Mouse (Mus musculus): ENCODE results near the gene Pkd1l1. TPM values are rescaled to one million over a fixed set of nuclear protein-coding genes. Genes with fewer than 3 reads are reported as not detected.

The Pkd1l1 gene
- polyA plus RNA-seq, 1 experiment from 2014 or later = 0.09 TPM

GRCm38 (mm10) chr11:8804178-8804577 lies 168.9 kb downstream of the Pkd1l1 start:
- CTCF ChIA-PET = interaction anchor here (1.1 to 1.4 kb wide), 2 partner anchors 14 to 45 kb away, joined by 4 read pairs; no protein-coding TSS in a partner anchor
- DNase-seq (ENCODE audit: low read depth, low spot score) = no peak
- POLR2A ChIA-PET = no interaction called here
- no peak for TF ChIP-seq CTCF (IDR thresholded peaks at IDR 0.05)
- in situ Hi-C loops (cut with MboI; ENCODE audit: low pct_unique_long_range_greater_than_20kb) = no loop called here
- no peak for ATAC-seq
- H3K27me3 ChIP-seq = no peaks in the 10 kb centered on the region

- ChIA-PET CTCF (no interaction called here), POLR2A (no interaction called here)
- in situ Hi-C loops (cut with MboI; ENCODE audit: low pct_unique_long_range_greater_than_20kb) = no loop called here
- no peak for TF ChIP-seq CTCF (IDR thresholded peaks at IDR 0.05)
- DNase-seq (ENCODE audit: low read depth, low spot score) (no peak), ATAC-seq (no peak)
- H3K27me3 ChIP-seq = no peaks in the 10 kb centered on the region
Observed at GRCm38 (mm10) chr11:8797486-8797885, 175.6 kb downstream of the Pkd1l1 start.

GRCm38 (mm10) chr11:8795031-8795430 lies 178.0 kb downstream of the Pkd1l1 start:
- in situ Hi-C loops (cut with MboI; ENCODE audit: low pct_unique_long_range_greater_than_20kb) = no loop called here
- TF ChIP-seq CTCF (IDR thresholded peaks at IDR 0.05) = no peak
- no peaks in the 10 kb centered on the region for H3K27me3 ChIP-seq
- ATAC-seq = no peak
- ChIA-PET POLR2A (no interaction called here), CTCF (interaction anchor here (1.3 kb wide), 1 partner anchor 17 kb away, joined by 3 read pairs; no protein-coding TSS in a partner anchor)
- no peak for DNase-seq (ENCODE audit: low read depth, low spot score)

GRCm38 (mm10) chr11:8792146-8792545 lies 180.9 kb downstream of the Pkd1l1 start:
- POLR2A ChIA-PET = no interaction called here
- CTCF ChIA-PET = interaction anchor here (1.1 kb wide), 1 partner anchor 15 kb away, joined by 3 read pairs; no protein-coding TSS in a partner anchor
- no peak for TF ChIP-seq CTCF (IDR thresholded peaks at IDR 0.05)

GRCm38 (mm10) chr11:8789186-8789585 lies 183.9 kb downstream of the Pkd1l1 start:
- no peaks in the 10 kb centered on the region for H3K27me3 ChIP-seq
- in situ Hi-C loops (cut with MboI; ENCODE audit: low pct_unique_long_range_greater_than_20kb) = no loop called here
- POLR2A ChIA-PET = no interaction called here
- CTCF ChIA-PET = interaction anchor here (0.9 to 1.6 kb wide), 4 partner anchors 8 to 37 kb away, joined by 3 to 4 read pairs (median 4); no protein-coding TSS in a partner anchor
- no peak for DNase-seq (ENCODE audit: low read depth, low spot score)
- no peak for ATAC-seq
- TF ChIP-seq CTCF (IDR thresholded peaks at IDR 0.05) = no peak

More at GRCm38 (mm10) chr11:8792146-8792545, 180.9 kb downstream of the Pkd1l1 start:
- no peak for DNase-seq (ENCODE audit: low read depth, low spot score)
- no peak for ATAC-seq
- in situ Hi-C loops (cut with MboI; ENCODE audit: low pct_unique_long_range_greater_than_20kb) = no loop called here
- H3K27me3 ChIP-seq = no peaks in the 10 kb centered on the region

GRCm38 (mm10) chr11:8787604-8788003 lies 185.5 kb downstream of the Pkd1l1 start:
- ATAC-seq = no peak
- in situ Hi-C loops (cut with MboI; ENCODE audit: low pct_unique_long_range_greater_than_20kb) = no loop called here
- no peak for DNase-seq (ENCODE audit: low read depth, low spot score)
- no peaks in the 10 kb centered on the region for H3K27me3 ChIP-seq
- TF ChIP-seq CTCF (IDR thresholded peaks at IDR 0.05) = no peak
- ChIA-PET CTCF (interaction anchor here (1.5 kb wide), 1 partner anchor 15 kb away, joined by 3 read pairs; no protein-coding TSS in a partner anchor), POLR2A (no interaction called here)

- ChIA-PET CTCF (interaction anchor here (1.3 kb wide), 1 partner anchor 11 kb away, joined by 3 read pairs; no protein-coding TSS in a partner anchor), POLR2A (no interaction called here)
- H3K27me3 ChIP-seq = no peaks in the 10 kb centered on the region
- DNase-seq (ENCODE audit: low read depth, low spot score) (no peak), ATAC-seq (no peak)
- no peak for TF ChIP-seq CTCF (IDR thresholded peaks at IDR 0.05)
- in situ Hi-C loops (cut with MboI; ENCODE audit: low pct_unique_long_range_greater_than_20kb) = no loop called here
Observed at GRCm38 (mm10) chr11:8784413-8784812, 188.7 kb downstream of the Pkd1l1 start.

- no peaks in the 10 kb centered on the region for H3K27me3 ChIP-seq
- ChIA-PET POLR2A (no interaction called here), CTCF (no interaction called here)
- ATAC-seq (no peak), DNase-seq (ENCODE audit: low read depth, low spot score) (no peak)
- TF ChIP-seq CTCF (IDR thresholded peaks at IDR 0.05) = no peak
- in situ Hi-C loops (cut with MboI; ENCODE audit: low pct_unique_long_range_greater_than_20kb) = no loop called here
Observed at GRCm38 (mm10) chr11:8782141-8782465, 191.0 kb downstream of the Pkd1l1 start.

- no peaks in the 10 kb centered on the region for H3K27me3 ChIP-seq
- no peak for TF ChIP-seq CTCF (IDR thresholded peaks at IDR 0.05)
- ATAC-seq (no peak), DNase-seq (ENCODE audit: low read depth, low spot score) (no peak)
- POLR2A ChIA-PET = interaction anchor here (0.8 kb wide), 1 partner anchor 39 kb away, joined by 3 read pairs; no protein-coding TSS in a partner anchor
- CTCF ChIA-PET = interaction anchor here (1.4 kb wide), 1 partner anchor 8 kb away, joined by 4 read pairs; no protein-coding TSS in a partner anchor
- in situ Hi-C loops (cut with MboI; ENCODE audit: low pct_unique_long_range_greater_than_20kb) = no loop called here
Observed at GRCm38 (mm10) chr11:8781308-8782140, 191.5 kb downstream of the Pkd1l1 start.

GRCm38 (mm10) chr11:8779427-8779826 lies 193.6 kb downstream of the Pkd1l1 start:
- POLR2A ChIA-PET = no interaction called here
- ATAC-seq = no peak
- no peaks in the 10 kb centered on the region for H3K27me3 ChIP-seq
- TF ChIP-seq CTCF (IDR thresholded peaks at IDR 0.05) = no peak
- CTCF ChIA-PET = no interaction called here
- no peak for DNase-seq (ENCODE audit: low read depth, low spot score)
- in situ Hi-C loops (cut with MboI; ENCODE audit: low pct_unique_long_range_greater_than_20kb) = no loop called here

Other genes starting within 250 kb of the Pkd1l1 start
- 10.1 TPM for gene Hus1, start 37.9 kb upstream of the Pkd1l1 start, polyA plus RNA-seq (2021)
- 2.6 TPM for gene Gm11992, start 75.3 kb upstream of the Pkd1l1 start, polyA plus RNA-seq (2021)
- 0.47 TPM for gene Sun3, start 75.7 kb upstream of the Pkd1l1 start, polyA plus RNA-seq (2021)
- 34.6 TPM for gene Upp1, start 144.8 kb upstream of the Pkd1l1 start, polyA plus RNA-seq (2021)
- gene Abca13, start 218.7 kb upstream of the Pkd1l1 start, polyA plus RNA-seq (2021) = 0.01 TPM